Mouse (Mus musculus): ENCODE data around the gene Iqcf5. TPM values are rescaled to one million over a fixed set of nuclear protein-coding genes. Genes with fewer than 3 reads are reported as not detected.
A peak's percentile ranks its signal among the peaks of the same experiment; 100 is the strongest.

The Iqcf5 gene
- polyA plus RNA-seq, 1 experiment from 2014 or later = not detected

GRCm38 (mm10) chr9:106473753-106474105 lies 40.6 kb upstream of the Iqcf5 start:
- no peak overlapping the region for H3K9ac ChIP-seq
- 78% methylated on average over 5 of the region's 5 CpGs for WGBS

GRCm38 (mm10) chr9:106474456-106474855 lies 39.9 kb upstream of the Iqcf5 start:
- 7% methylated on average over 5 of the region's 6 CpGs for WGBS
- no peaks in the 10 kb centered on the region for H3K36me3 ChIP-seq
- peaks cover 24% of the 10 kb centered on the region for H3K4me1 ChIP-seq (replicated peaks)
- no peak overlapping the region for H3K27ac ChIP-seq (replicated peaks)
- no peak overlapping the region for H3K9ac ChIP-seq
- ATAC-seq (ENCODE audit: low FRiP score, low read depth) = no peak
- no peak overlapping the region for H3K4me3 ChIP-seq
- H3K4me2 ChIP-seq = no peak overlapping the region
- H3K27me3 ChIP-seq = no peaks in the 10 kb centered on the region
- no peaks in the 10 kb centered on the region for H3K9me3 ChIP-seq

More at GRCm38 (mm10) chr9:106473753-106474105, 40.6 kb upstream of the Iqcf5 start:
- Histone ChIP-seq H3K36me3 (no peaks in the 10 kb centered on the region), H3K4me3 (no peak overlapping the region), H3K27me3 (no peaks in the 10 kb centered on the region), H3K4me1 (replicated peaks) (peaks cover 24% of the 10 kb centered on the region), H3K9me3 (no peaks in the 10 kb centered on the region), H3K4me2 (no peak overlapping the region), H3K27ac (replicated peaks) (no peak overlapping the region)
- ATAC-seq (ENCODE audit: low FRiP score, low read depth) = no peak

- no peak for ATAC-seq (ENCODE audit: low FRiP score, low read depth)
- no peaks in the 10 kb centered on the region for H3K36me3 ChIP-seq
- no peak overlapping the region for H3K4me3 ChIP-seq
Measured at GRCm38 (mm10) chr9:106475046-106475445, 39.3 kb upstream of the Iqcf5 start.

GRCm38 (mm10) chr9:106475663-106476001 lies 38.7 kb upstream of the Iqcf5 start, which contains the start of gene Rrp9:
Rrp9 (plus strand) TSS chr9:106475963.
- H3K9me3 ChIP-seq = no peaks in the 10 kb centered on the region
- peak within 1 kb of the TSS; percentile 27; the same call in 1 of the 2 replicates for H3K9ac ChIP-seq
- peak within 1 kb of the TSS; percentile 50; the same call in 1 of the 2 replicates for H3K27ac ChIP-seq (replicated peaks)
- H3K4me3 ChIP-seq = peak within 1 kb of the TSS; percentile 65; the same call in 1 of the 2 replicates
- H3K4me2 ChIP-seq = peak within 1 kb of the TSS; percentile 77
- peaks cover 24% of the 10 kb centered on the region for H3K4me1 ChIP-seq (replicated peaks)
- 86% methylated on average over 10 of the region's 10 CpGs for WGBS
- H3K27me3 ChIP-seq = no peaks in the 10 kb centered on the region
- no peak for ATAC-seq (ENCODE audit: low FRiP score, low read depth)
- 0 out of 2 replicates have a peak, but pooled peaks cover under 1% of the 10 kb centered on the region for H3K36me3 ChIP-seq

More at GRCm38 (mm10) chr9:106475046-106475445, 39.3 kb upstream of the Iqcf5 start:
- Histone ChIP-seq H3K4me2 (no peak overlapping the region), H3K9ac (no peak overlapping the region), H3K27me3 (no peaks in the 10 kb centered on the region), H3K27ac (replicated peaks) (no peak overlapping the region), H3K9me3 (no peaks in the 10 kb centered on the region), H3K4me1 (replicated peaks) (peaks cover 24% of the 10 kb centered on the region)
- 69% methylated on average over 7 of the region's 7 CpGs for WGBS

- no peak for ATAC-seq (ENCODE audit: low FRiP score, low read depth)
- 0 out of 2 replicates have a peak, but pooled peaks cover 7% of the 10 kb centered on the region for H3K36me3 ChIP-seq
- peak overlapping the region; percentile 27; the same call in 1 of the 2 replicates for H3K9ac ChIP-seq
- no peaks in the 10 kb centered on the region for H3K27me3 ChIP-seq
- peak overlapping the region; percentile 50; the same call in 1 of the 2 replicates for H3K27ac ChIP-seq (replicated peaks)
- H3K9me3 ChIP-seq = no peaks in the 10 kb centered on the region
- peak overlapping the region; percentile 65; the same call in 1 of the 2 replicates for H3K4me3 ChIP-seq
- WGBS = 40% methylated on average over 16 of the region's 16 CpGs
- peaks cover 24% of the 10 kb centered on the region for H3K4me1 ChIP-seq (replicated peaks)
- H3K4me2 ChIP-seq = peak overlapping the region; percentile 77
Measured at GRCm38 (mm10) chr9:106476002-106476923, 38.1 kb upstream of the Iqcf5 start.

GRCm38 (mm10) chr9:106476924-106477484 lies 37.4 kb upstream of the Iqcf5 start, which contains the start of gene Parp3:
Parp3 (minus strand) TSS chr9:106476949.
- ATAC-seq (ENCODE audit: low FRiP score, low read depth) = peak; percentile 99
- peaks cover 8% of the 10 kb centered on the region; the same call in 1 of the 2 replicates for H3K36me3 ChIP-seq
- no peaks in the 10 kb centered on the region for H3K9me3 ChIP-seq
- WGBS = under 1% methylated on average over 41 of the region's 41 CpGs
- peak within 1 kb of the TSS; percentile 50; the same call in 1 of the 2 replicates for H3K27ac ChIP-seq (replicated peaks)
- H3K4me2 ChIP-seq = peak within 1 kb of the TSS; percentile 77
- H3K4me1 ChIP-seq (replicated peaks) = peaks cover 24% of the 10 kb centered on the region
- H3K9ac ChIP-seq = peak within 1 kb of the TSS; percentile 59
- H3K4me3 ChIP-seq = peak within 1 kb of the TSS; percentile 65
- no peaks in the 10 kb centered on the region for H3K27me3 ChIP-seq

- no peak for ATAC-seq (ENCODE audit: low FRiP score, low read depth)
- 4% methylated on average over 16 of the region's 16 CpGs for WGBS
- H3K27ac ChIP-seq (replicated peaks) = no peak overlapping the region
Measured at GRCm38 (mm10) chr9:106477649-106478048, 36.7 kb upstream of the Iqcf5 start.

GRCm38 (mm10) chr9:106478101-106478500 lies 36.3 kb upstream of the Iqcf5 start:
- Histone ChIP-seq H3K4me2 (peak overlapping the region; percentile 77), H3K27me3 (no peaks in the 10 kb centered on the region), H3K36me3 (peaks cover 14% of the 10 kb centered on the region), H3K9ac (peak overlapping the region; percentile 59; the same call in 1 of the 2 replicates), H3K27ac (replicated peaks) (no peak overlapping the region), H3K4me1 (replicated peaks) (peaks cover 24% of the 10 kb centered on the region), H3K4me3 (peak overlapping the region; percentile 65), H3K9me3 (no peaks in the 10 kb centered on the region)
- ATAC-seq (ENCODE audit: low FRiP score, low read depth) = no peak
- WGBS = 85% methylated on average over 9 of the region's 9 CpGs

More at GRCm38 (mm10) chr9:106477649-106478048, 36.7 kb upstream of the Iqcf5 start:
- H3K27me3 ChIP-seq = no peaks in the 10 kb centered on the region
- H3K4me2 ChIP-seq = peak overlapping the region; percentile 77
- H3K4me3 ChIP-seq = peak overlapping the region; percentile 65
- H3K9ac ChIP-seq = peak overlapping the region; percentile 59
- H3K9me3 ChIP-seq = no peaks in the 10 kb centered on the region
- H3K36me3 ChIP-seq = peaks cover 10% of the 10 kb centered on the region
- H3K4me1 ChIP-seq (replicated peaks) = peaks cover 24% of the 10 kb centered on the region

GRCm38 (mm10) chr9:106480541-106480940 lies 33.8 kb upstream of the Iqcf5 start:
- Histone ChIP-seq H3K9ac (no peak overlapping the region), H3K9me3 (no peaks in the 10 kb centered on the region), H3K27me3 (no peaks in the 10 kb centered on the region), H3K4me2 (no peak overlapping the region), H3K4me3 (no peak overlapping the region), H3K4me1 (replicated peaks) (peaks cover 19% of the 10 kb centered on the region), H3K27ac (replicated peaks) (no peak overlapping the region), H3K36me3 (peaks cover 32% of the 10 kb centered on the region)
- ATAC-seq (ENCODE audit: low FRiP score, low read depth) = no peak
- WGBS = 96% methylated on average over 7 of the region's 7 CpGs

GRCm38 (mm10) chr9:106481075-106481474 lies 33.3 kb upstream of the Iqcf5 start:
- Histone ChIP-seq H3K4me3 (no peak overlapping the region), H3K27ac (replicated peaks) (no peak overlapping the region), H3K4me2 (no peak overlapping the region), H3K4me1 (replicated peaks) (peaks cover 18% of the 10 kb centered on the region), H3K9ac (no peak overlapping the region), H3K36me3 (peaks cover 35% of the 10 kb centered on the region), H3K9me3 (no peaks in the 10 kb centered on the region), H3K27me3 (no peaks in the 10 kb centered on the region)
- no peak for ATAC-seq (ENCODE audit: low FRiP score, low read depth)
- WGBS = 97% methylated on average over 15 of the region's 15 CpGs

- no peak for ATAC-seq (ENCODE audit: low FRiP score, low read depth)
- peaks cover 37% of the 10 kb centered on the region for H3K36me3 ChIP-seq
- 92% methylated on average over 13 of the region's 13 CpGs for WGBS
- peaks cover 12% of the 10 kb centered on the region for H3K4me1 ChIP-seq (replicated peaks)
- no peaks in the 10 kb centered on the region for H3K27me3 ChIP-seq
- H3K4me2 ChIP-seq = no peak overlapping the region
- no peak overlapping the region for H3K27ac ChIP-seq (replicated peaks)
- no peak overlapping the region for H3K4me3 ChIP-seq
- H3K9me3 ChIP-seq = no peaks in the 10 kb centered on the region
- H3K9ac ChIP-seq = no peak overlapping the region
Measured at GRCm38 (mm10) chr9:106481676-106482075, 32.7 kb upstream of the Iqcf5 start.
